Mouse (Mus musculus): ENCODE results near the gene Fhl5. TPM values are rescaled to one million over a fixed set of nuclear protein-coding genes. Genes with fewer than 3 reads are reported as not detected.

Fhl5 gene
- polyA plus RNA-seq, 1 experiment from 2014 or later, result 0.22 TPM

Other genes starting within 250 kb of the Fhl5 start
- 40.9 and 45.0 TPM in 2 replicates for gene Ufl1, start 38.9 kb upstream of the Fhl5 start, polyA plus RNA-seq (2014; fragmentation: Nextera tagmentation; extraction: Ambion mirVana)